Mouse (Mus musculus) urinary bladder, adult 18-20 months (tissue): ENCODE measurements around the gene Aurkb.
"Not testable (repeated sequence)": the region's sequence is repeated elsewhere in the genome, so short reads cannot be mapped to it uniquely, and the experiment has no call there.

ENCODE experiments used
- DNase-seq, 2 experiments: peaks; one replicate each; pipeline ENCODE4 v3.0.0; 2022; ENCODE audit warnings: low spot score in 2 of 2, mixed read lengths in 2 of 2

The Aurkb gene

GRCm38 (mm10) chr11:69045531-69046394 lies at the start of gene Aurkb:
Aurkb (plus strand) TSS chr11:69045647.
- DNase-seq = peak; percentile 65 to 70

- no peak for DNase-seq
These were observed 48.4 kb upstream of the Aurkb start for GRCm38 (mm10) chr11:68997080-68997479.

GRCm38 (mm10) chr11:69002782-69003181 lies 42.7 kb upstream of the Aurkb start:
- DNase-seq = not testable (repeated sequence)

- DNase-seq = no peak
These were observed 41.9 kb upstream of the Aurkb start for GRCm38 (mm10) chr11:69003592-69003991.

- DNase-seq = no peak
These were observed 40.3 kb upstream of the Aurkb start for GRCm38 (mm10) chr11:69005193-69005592.

- DNase-seq = not testable (repeated sequence)
These were observed 38.9 kb upstream of the Aurkb start for GRCm38 (mm10) chr11:69006575-69006974.

- DNase-seq = peak; percentile 80 to 84
These were observed 37.0 kb upstream of the Aurkb start, which contains the start of gene Pfas for GRCm38 (mm10) chr11:69008182-69009121. Pfas (minus strand) TSS chr11:69008460.

- DNase-seq = no peak
These were observed 35.9 kb upstream of the Aurkb start for GRCm38 (mm10) chr11:69009508-69009907.

- no peak for DNase-seq
These were observed 34.8 kb upstream of the Aurkb start for GRCm38 (mm10) chr11:69010400-69011323.

GRCm38 (mm10) chr11:69011445-69011844 lies 34.0 kb upstream of the Aurkb start:
- DNase-seq = not testable (repeated sequence)

GRCm38 (mm10) chr11:69012071-69012601 lies 33.3 kb upstream of the Aurkb start:
- peak; percentile 75 to 86 for DNase-seq

- DNase-seq = peak; percentile 76 to 80
These were observed 29.6 kb upstream of the Aurkb start, which contains the start of gene Ctc1 for GRCm38 (mm10) chr11:69015644-69016441. Ctc1 (plus strand) TSS chr11:69015911.

- DNase-seq = no peak
These were observed 28.7 kb upstream of the Aurkb start for GRCm38 (mm10) chr11:69016755-69017154.

- DNase-seq = no peak
These were observed 24.8 kb upstream of the Aurkb start for GRCm38 (mm10) chr11:69020691-69021090.

- DNase-seq = no peak
These were observed 18.9 kb upstream of the Aurkb start for GRCm38 (mm10) chr11:69026562-69026961.

- DNase-seq = no peak
These were observed 16.6 kb upstream of the Aurkb start for GRCm38 (mm10) chr11:69028805-69029204.

- DNase-seq = no peak
These were observed 11.9 kb upstream of the Aurkb start for GRCm38 (mm10) chr11:69033552-69033951.

- no peak for DNase-seq
These were observed 10.9 kb upstream of the Aurkb start for GRCm38 (mm10) chr11:69034585-69034984.

- DNase-seq = no peak
These were observed 10.0 kb upstream of the Aurkb start for GRCm38 (mm10) chr11:69035411-69035810.

GRCm38 (mm10) chr11:69035849-69036248 lies 9.6 kb upstream of the Aurkb start:
- DNase-seq = peak; percentile 47 to 81
